In the genomic region with DNA sequence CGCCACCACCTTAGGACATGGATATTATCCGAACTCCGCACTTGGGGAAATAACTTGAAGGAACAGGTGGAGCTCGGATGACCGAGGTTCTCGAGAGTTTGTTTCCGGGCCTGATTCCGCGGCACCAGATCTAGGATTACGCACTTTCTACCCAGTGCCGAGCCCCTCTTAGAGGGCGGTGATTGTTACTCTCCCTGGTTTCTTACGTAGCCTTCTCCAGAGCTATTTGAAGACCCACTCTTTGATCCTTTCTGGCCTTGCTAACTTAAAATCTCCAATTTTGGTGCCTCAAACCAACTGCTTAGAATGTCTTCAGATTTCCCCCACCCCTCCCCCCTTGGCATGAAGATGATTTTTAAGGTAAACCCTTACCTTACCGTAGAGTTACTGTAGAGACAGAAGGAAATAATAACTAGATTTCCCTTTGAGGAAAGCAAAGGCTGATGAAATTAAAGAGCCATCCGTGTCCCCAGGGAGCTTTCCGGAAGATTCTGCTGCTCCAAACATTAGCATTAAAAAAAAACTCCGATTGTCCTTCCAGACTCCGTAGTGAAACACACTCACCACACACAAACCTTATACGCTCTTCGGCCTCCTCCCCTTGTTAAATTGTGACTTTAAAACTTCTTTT, we compare ENCODE assay signal across 8 mouse cellular contexts. TPM values are rescaled to one million over a fixed set of nuclear protein-coding genes. Genes with fewer than 3 reads are reported as not detected.
DNase-seq lines count a peak whose midpoint lies in the region; ATAC-seq and TF ChIP-seq lines count a peak whose summit lies in the region.

No protein-coding gene starts in this region.

- H3K4me2 ChIP-seq in hindbrain, embryonic 15.5 days = peak overlapping the region; percentile 59
- peak overlapping the region; percentile 88 for H3K4me2 ChIP-seq in myocyte (ENCODE audit: low read depth)

- H3ac ChIP-seq in myocyte (ENCODE audit: control insufficient read depth, insufficient read length) = peak overlapping the region; percentile 86

- peak overlapping the region; percentile 68 for H3K27ac ChIP-seq in layer of hippocampus, adult 2 months
- H3K27ac ChIP-seq in cortical plate, adult 2 months (ENCODE audit: insufficient read depth, low read length) = no peak overlapping the region
- H3K27ac ChIP-seq in hindbrain, embryonic 15.5 days (replicated peaks) = no peak overlapping the region

- H3K36me3 ChIP-seq in hindbrain, embryonic 15.5 days = no peaks in the 10 kb centered on the region
- peaks cover 12% of the 10 kb centered on the region for H3K36me3 ChIP-seq in myocyte (ENCODE audit: control insufficient read depth, insufficient read depth)

- peak overlapping the region; percentile 72 for H3K4me3 ChIP-seq in layer of hippocampus, adult 2 months
- peak overlapping the region; percentile 40 for H3K4me3 ChIP-seq in cortical plate, adult 2 months (ENCODE audit: insufficient read depth, low read length)
- peak overlapping the region; percentile 44 for H3K4me3 ChIP-seq in hindbrain, embryonic 15.5 days
- peak overlapping the region; percentile 100 for H3K4me3 ChIP-seq in myocyte

- H3K79me2 ChIP-seq in myocyte (ENCODE audit: control insufficient read depth, insufficient read depth) = peaks cover 41% of the 10 kb centered on the region

- ATAC-seq in hindbrain, embryonic 15.5 days (ENCODE audit: low FRiP score, low read depth) = no peak
- no peak for ATAC-seq in megakaryocyte progenitor cell, adult 5-6 weeks (replicated peaks; ENCODE audit: poor library complexity)

- no peaks in the 10 kb centered on the region for H3K9me3 ChIP-seq in hindbrain, embryonic 15.5 days

- TF ChIP-seq CTCF in layer of hippocampus, adult 2 months (conservative IDR thresholded peaks at IDR 0.05) = no peak
- no peak for TF ChIP-seq CTCF in cortical plate, adult 2 months (IDR thresholded peaks at IDR 0.05; ENCODE audit: extremely low read depth, insufficient read depth, low read length)

- no peaks in the 10 kb centered on the region for H3K4me1 ChIP-seq in cortical plate, adult 2 months (ENCODE audit: control insufficient read depth, insufficient read depth, low read length)
- peaks cover 27% of the 10 kb centered on the region for H3K4me1 ChIP-seq in hindbrain, embryonic 15.5 days (replicated peaks)

- H3K9ac ChIP-seq in hindbrain, embryonic 15.5 days = no peak overlapping the region

- TF ChIP-seq POLR2A in cortical plate, adult 2 months (IDR thresholded peaks at IDR 0.05; ENCODE audit: extremely low read depth, insufficient read depth, low read length) = no peak
- no peak for TF ChIP-seq POLR2A in myocyte (IDR thresholded peaks at IDR 0.05; ENCODE audit: insufficient read length, low read depth)

- DNase-seq in layer of hippocampus, adult 2 months (ENCODE audit: low spot score in 2 of 2) = no peak
- no peak for DNase-seq in layer of hippocampus, adult 8-10 months (ENCODE audit: low spot score in 2 of 2)
- no peak for DNase-seq in cerebellum, postnatal 4 days (ENCODE audit: low spot score in 2 of 2)
- no peak for DNase-seq in adrenal gland, adult 8-10 months

- WGBS in hindbrain, embryonic 15.5 days = 2% methylated on average over 20 of the region's 20 CpGs

- peaks cover 54% of the 10 kb centered on the region for H3K27me3 ChIP-seq in hindbrain, embryonic 15.5 days
- H3K27me3 ChIP-seq in myocyte (ENCODE audit: control insufficient read depth, insufficient read depth, insufficient read length) = no peaks in the 10 kb centered on the region

TF ChIP-seq in myocyte, 11 proteins besides CTCF, POLR2A, EP300 and RAD21:
- TF ChIP-seq CEBPB (IDR thresholded peaks at IDR 0.05; ENCODE audit: insufficient read depth, poor library complexity, severe bottlenecking) = peak; percentile 46; the same call in 1 of the 2 replicates
- no peak for TF ChIP-seq REST (IDR thresholded peaks at IDR 0.05; ENCODE audit: insufficient read depth, insufficient read length)
- no peak for TF ChIP-seq POLR2AphosphoS2 (IDR thresholded peaks at IDR 0.05; ENCODE audit: insufficient read length, low read depth)

RNA-seq across cellular contexts. Expression of gene Zc3hav1, which starts 0.4 kb away (rescaled TPM):
- 1 to 10 TPM; 3.1 to 3.9 TPM for total RNA-seq in layer of hippocampus, adult 2 months (2021)
- total RNA-seq in layer of hippocampus, adult 8-10 months (2022) = 10 to 100 TPM in 2 of 4 experiments, 1 to 10 TPM in 2; 5.0 to 12.5 (median 7.5) TPM
- polyA plus RNA-seq in cortical plate, adult 2 months (2012; rRNA removed) = 3.3 and 3.5 TPM in 2 replicates
- polyA plus RNA-seq in hindbrain, embryonic 15.5 days (2015; fragmentation: Nextera tagmentation; extraction: Ambion mirVana) = 1.3 and 1.5 TPM in 2 replicates
- polyA plus RNA-seq in myocyte (2012; fragmentation: generic; extraction: Trizol) = 45.0 TPM
- total RNA-seq in megakaryocyte progenitor cell, adult 5-6 weeks (2015) = 62.1 and 65.3 TPM in 2 replicates
- total RNA-seq in megakaryocyte progenitor cell, adult 5-6 weeks (2017) = 47.0 and 54.7 TPM in 2 replicates
- 10 to 100 TPM; 59.7 to 72.1 (median 67.7) TPM for total RNA-seq in adrenal gland, adult 8-10 months (2022)

RNA-seq across cellular contexts. Expression of gene Ttc26, which starts 26.4 kb away (rescaled TPM):
- 10 to 100 TPM; 11.5 to 12.2 TPM for total RNA-seq in layer of hippocampus, adult 2 months (2021)
- total RNA-seq in layer of hippocampus, adult 8-10 months (2022) = 10 to 100 TPM; 11.5 to 14.4 (median 13.5) TPM
- polyA plus RNA-seq in cortical plate, adult 2 months (2012; rRNA removed) = 5.9 and 6.4 TPM in 2 replicates
- 5.7 and 5.9 TPM in 2 replicates for polyA plus RNA-seq in hindbrain, embryonic 15.5 days (2015; fragmentation: Nextera tagmentation; extraction: Ambion mirVana)
- polyA plus RNA-seq in myocyte (2012; fragmentation: generic; extraction: Trizol) = 2.3 TPM
- total RNA-seq in megakaryocyte progenitor cell, adult 5-6 weeks (2015) = 0.51 and 1.2 TPM in 2 replicates
- total RNA-seq in megakaryocyte progenitor cell, adult 5-6 weeks (2017) = 2.5 TPM in 2 replicates
- 1 to 10 TPM; 3.0 to 8.2 (median 4.7) TPM for total RNA-seq in adrenal gland, adult 8-10 months (2022)

RNA-seq across cellular contexts. Expression of gene Zc3hav1l, which starts 55.8 kb away (rescaled TPM):
- total RNA-seq in layer of hippocampus, adult 2 months (2021) = 1 to 10 TPM; 4.5 TPM
- 1 to 10 TPM; 3.8 to 5.4 (median 4.7) TPM for total RNA-seq in layer of hippocampus, adult 8-10 months (2022)
- 3.3 and 3.4 TPM in 2 replicates for polyA plus RNA-seq in cortical plate, adult 2 months (2012; rRNA removed)
- polyA plus RNA-seq in hindbrain, embryonic 15.5 days (2015; fragmentation: Nextera tagmentation; extraction: Ambion mirVana) = 7.4 and 7.8 TPM in 2 replicates
- 0.92 TPM for polyA plus RNA-seq in myocyte (2012; fragmentation: generic; extraction: Trizol)
- total RNA-seq in megakaryocyte progenitor cell, adult 5-6 weeks (2015) = 11.5 and 11.6 TPM in 2 replicates
- total RNA-seq in megakaryocyte progenitor cell, adult 5-6 weeks (2017) = 4.4 and 4.9 TPM in 2 replicates
- 1 to 10 TPM; 3.5 to 4.7 (median 3.8) TPM for total RNA-seq in adrenal gland, adult 8-10 months (2022)

Comparison
In these comparisons a context has a peak if more than half of its experiments do, and no peak if none do; other contexts are left out.
1. H3K4me3 ChIP-seq: peak in every context shown above with its lines; median percentile 100 in myocyte; 72 in layer of hippocampus, adult 2 months; 44 in hindbrain, embryonic 15.5 days; 40 in cortical plate, adult 2 months.